Mouse (Mus musculus) frontal cortex, postnatal 10 days (tissue): ENCODE data around the gene Man2a1.
A peak's percentile ranks its signal among the peaks of the same experiment; 100 is the strongest.

Experiments used
- DNase-seq, 2 experiments: peaks; one replicate each; pipeline ENCODE4 v3.0.0; 2022; ENCODE audit warnings: low spot score in 2 of 2, mixed read lengths in 1 of 2

The Man2a1 gene

DNA sequence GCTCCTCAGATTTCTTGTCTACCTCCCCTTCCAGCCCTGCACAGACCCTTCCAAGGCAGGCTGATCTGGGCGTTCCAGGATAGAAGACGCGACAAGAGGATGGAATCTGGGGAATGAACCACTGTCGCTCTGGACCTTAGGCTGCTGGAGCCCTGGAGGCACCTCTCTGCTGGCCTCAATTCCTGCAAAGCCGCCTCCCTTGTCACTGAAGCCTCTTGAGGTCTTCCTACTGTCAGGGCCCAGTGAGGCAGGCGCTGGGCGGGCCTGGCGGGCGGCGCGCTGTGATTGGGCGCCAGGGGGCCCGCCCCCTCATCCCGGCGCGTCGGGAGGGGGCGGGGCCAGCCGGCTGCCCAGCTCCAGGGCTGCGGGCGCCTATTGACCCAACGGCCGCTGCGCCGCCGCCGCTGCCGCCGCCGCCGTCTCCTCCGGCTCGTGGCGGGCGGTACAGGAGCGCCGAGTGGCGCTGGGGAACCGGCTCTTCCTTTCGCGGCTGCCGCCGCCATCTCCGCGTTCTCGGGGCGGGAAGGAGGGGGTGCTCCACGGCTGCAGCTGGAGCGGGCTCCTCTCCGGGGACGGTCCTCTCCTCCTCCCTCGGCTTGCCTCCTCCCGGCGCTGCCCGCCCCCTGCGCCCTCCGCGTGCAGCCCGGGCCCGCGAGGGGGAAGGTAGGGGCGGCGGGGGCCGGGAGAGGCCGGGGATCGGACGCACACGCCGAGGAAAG lies at the start of gene Man2a1:
Man2a1 (plus strand) TSS at position 365 of the 719 bp plus-strand sequence.
- peak; percentile 78 to 85 for DNase-seq

DNA sequence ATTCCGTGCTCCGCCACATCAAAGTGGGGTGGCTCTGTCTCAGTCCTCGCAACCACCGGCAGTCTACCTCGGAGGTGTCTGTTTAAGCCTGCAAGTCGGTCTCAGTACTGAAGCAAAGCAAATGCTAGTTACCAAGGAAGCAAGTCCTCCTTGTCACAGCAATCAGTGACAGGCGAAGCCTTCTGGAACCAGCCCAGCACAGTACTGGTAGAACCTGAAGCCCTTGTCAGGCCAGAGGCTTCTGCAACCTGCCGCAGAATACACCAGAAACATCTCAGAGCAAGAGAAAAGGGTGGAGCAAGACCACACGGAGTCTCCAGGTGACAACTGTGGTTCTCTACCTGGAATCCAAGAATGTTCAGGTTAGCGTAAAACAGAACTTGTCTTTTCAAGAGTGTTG lies 47.2 kb upstream of the Man2a1 start:
- no peak for DNase-seq

DNA sequence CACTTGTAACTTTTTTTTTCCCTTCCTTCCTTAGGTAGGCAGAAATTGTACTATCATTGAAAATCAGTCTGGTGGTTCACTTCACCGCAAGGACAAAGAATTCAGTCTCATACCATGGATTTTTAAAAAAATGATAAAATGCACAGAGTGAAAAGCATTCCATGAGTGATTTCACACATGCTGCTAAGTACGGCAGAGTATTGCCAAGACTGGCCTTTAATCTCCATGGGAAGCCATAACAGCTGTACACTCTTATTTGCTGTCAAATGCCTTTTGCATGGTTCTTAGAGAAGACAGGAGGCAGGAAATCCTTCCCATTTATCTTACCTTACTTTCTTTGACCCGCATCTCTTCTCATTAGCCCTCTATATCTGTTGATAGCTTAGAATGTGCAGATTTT lies 45.6 kb upstream of the Man2a1 start:
- no peak for DNase-seq

DNA sequence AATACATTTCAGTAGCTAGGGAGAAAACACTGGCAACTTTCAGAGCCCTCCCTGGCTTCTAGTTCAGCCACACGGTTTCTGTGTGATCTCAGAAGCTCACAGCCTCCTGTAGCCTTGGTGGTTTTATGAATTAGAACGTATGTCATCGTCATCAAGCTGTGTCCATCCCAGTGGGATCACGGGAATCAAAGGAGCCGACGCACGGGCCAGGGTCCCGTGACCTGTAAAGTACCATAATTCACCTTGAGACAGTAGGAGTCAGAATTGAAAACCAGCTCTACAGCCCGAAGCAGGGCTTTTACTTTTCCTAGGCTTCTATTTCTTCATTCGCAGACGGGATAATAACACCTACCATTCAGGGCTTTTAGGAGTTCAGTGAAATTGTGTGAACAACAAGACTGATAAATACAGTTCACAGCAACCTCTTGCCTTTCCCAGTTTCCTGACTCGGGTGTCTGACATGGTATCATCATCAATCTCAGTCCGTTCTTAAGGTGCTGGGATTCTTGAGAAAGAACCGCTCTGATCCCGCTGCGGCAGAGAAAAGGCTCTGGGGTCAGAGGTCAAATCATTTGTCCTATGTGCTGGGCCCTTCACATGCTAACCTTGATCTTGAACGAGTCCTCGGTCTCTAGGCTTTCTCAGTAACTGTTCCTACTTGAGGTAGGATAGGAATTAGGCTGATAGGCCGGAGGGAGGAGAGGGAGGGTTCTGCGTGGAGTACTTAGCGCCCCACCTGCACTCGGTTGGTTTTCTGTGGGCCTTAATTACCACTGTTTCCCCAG lies 43.7 kb upstream of the Man2a1 start:
- no peak for DNase-seq

DNA sequence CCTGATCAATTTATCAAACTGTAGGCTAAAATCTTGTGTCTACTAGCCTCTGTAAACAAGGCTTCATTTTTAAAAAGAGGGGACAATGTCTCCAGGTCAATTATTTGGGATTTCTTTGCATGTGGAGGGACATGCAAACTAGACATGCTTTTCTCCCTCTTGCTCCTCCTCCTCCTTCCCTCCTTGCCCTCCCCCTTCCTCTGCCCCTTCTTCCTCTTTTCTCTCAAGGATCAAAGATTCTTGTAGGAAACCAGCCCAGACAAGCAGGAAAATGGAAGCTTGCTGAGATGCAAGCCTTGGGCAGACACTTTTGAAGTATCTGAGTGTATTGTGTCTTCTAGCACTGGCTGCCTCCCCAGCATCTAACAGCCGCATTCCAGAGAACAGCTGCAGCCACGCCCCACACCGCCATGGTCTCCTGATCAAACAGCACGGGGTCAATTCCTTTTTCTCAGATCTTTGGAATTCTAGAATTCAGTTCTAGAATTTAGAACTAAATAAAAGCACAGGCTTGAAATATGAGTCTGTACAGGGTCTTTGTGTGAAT lies 41.5 kb upstream of the Man2a1 start:
- no peak for DNase-seq

DNA sequence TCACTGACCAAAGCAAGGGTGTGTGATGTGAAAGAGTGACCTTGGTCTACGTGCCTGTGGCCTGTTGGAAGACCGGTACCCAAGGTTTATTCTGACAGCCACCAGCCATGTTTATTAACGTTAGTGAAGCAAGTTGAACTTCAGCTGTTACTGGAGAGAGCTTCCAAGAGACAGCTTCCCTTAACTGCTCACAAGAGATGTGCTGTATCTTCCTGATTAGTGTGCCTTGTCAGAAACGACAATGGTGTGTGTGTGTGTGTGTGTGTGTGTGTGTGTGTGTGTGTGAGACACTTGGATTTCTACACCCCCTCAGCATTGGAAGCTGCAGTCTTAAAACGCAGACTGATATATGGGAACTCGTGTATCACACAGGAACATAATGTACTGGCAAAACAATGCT lies 34.1 kb upstream of the Man2a1 start:
- DNase-seq: no peak

DNA sequence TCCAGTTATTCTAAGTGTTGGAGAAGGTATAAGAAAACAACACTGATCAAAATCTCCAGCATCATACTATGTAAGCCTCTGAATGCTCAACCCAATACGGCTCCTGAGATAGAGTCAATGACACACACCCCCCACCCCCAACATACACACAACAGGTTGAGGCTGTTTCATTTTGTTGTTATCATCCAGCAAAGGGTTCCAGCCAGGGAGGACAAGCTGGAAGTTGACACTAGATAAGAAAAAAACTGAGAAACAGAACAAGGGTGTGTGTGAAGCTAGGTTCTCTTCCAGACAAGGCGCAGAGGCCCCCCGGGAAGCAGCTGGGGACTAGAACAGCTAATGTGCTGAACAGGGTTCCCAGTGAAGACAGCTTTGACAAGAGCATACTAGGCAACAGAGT lies 33.0 kb upstream of the Man2a1 start:
- DNase-seq: no peak

DNA sequence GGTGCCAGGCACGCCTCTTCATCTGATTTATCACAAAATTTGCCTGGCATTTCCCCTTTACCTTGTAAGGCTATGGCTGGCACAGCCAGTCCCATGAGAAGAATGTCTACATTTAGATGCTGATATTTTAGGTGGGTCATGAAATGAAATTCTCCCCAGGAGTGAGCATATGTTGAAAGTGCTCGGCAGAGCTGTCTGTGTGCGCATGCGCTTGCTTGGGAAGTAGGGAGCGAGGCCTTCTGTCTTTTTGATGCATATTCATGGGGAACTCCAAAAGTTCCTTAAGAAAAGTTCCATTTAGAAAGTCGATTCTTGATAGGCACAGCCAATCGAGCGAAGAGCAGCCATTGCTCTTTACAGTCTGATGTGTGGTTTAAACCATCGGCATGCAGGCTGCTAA lies 26.6 kb upstream of the Man2a1 start:
- DNase-seq: no peak

DNA sequence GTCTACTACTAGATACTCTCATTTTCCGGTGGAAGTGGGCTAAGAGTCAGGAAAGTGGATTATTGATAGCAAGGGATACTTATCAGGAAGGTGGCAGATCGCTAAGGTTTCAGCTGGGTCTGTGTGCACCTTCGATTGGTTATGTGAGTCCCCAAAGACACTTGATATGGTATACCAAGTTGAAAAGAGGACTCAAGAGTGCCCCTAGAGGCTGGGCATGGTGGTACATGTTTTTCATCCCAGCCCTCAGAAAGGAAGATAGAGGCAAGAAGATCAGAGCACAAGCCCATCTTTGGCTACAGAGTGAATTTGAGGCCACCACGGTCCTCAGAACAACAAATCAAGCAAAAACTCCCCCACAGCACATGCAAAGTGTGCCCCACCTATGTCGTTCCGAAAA lies 25.3 kb upstream of the Man2a1 start:
- no peak for DNase-seq

DNA sequence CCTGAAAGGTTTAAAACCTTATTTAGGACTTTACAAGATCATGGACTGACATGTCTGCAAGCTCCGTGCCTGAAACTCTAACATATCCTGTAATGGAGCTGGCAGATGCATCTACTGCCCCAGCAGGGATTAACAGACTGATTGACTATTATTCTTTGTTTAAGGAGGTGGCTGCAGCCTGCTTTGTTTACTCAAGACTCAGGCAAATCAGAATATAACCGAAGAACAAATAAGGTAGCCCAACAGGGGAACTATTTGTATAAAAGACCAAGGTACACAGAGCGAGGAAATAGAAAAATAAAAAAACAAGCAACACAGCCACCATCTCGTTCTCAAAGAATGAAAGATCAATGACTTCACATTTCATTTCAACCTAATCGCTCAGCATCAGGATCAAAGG lies 23.1 kb upstream of the Man2a1 start:
- no peak for DNase-seq

DNA sequence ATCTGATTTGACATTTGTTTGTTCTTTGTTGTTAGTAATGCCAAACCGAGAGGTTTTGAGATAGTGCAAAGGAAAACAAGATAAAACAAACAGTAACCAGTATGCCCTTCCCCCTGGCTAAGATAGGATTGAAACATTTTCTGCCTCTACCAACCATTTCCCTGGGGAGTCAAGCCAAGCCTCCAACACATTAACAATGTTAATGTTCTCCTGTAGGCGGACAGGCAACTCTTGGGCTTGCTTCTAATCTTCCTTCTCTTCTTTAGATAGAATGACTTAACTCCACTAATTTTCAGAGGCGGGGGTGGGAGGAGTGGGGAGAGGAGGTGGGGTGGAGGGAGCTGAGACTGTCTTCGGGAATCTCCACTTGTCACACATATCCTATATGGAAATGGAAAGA lies 22.2 kb upstream of the Man2a1 start:
- DNase-seq: no peak

DNA sequence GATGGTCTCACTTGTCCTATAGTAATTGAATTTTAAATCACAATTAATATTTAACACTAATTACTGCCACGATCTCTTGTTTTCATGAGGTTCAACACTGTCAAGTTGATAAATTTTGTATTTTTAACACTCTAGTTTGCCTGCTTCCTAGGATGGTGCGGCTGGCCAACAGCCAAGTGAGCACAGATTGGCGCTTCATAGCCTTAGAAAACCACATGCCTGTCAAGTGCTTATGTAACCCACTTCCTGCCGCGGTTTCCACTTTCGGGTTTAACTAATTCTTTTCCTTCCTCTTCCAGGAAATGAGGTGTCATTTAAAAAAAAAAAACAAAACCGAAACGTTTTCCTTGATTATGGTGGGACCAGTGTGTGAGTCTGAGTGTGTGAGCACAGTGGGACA lies 20.8 kb upstream of the Man2a1 start:
- DNase-seq: peak in 1 of 2 experiments; percentile 16

DNA sequence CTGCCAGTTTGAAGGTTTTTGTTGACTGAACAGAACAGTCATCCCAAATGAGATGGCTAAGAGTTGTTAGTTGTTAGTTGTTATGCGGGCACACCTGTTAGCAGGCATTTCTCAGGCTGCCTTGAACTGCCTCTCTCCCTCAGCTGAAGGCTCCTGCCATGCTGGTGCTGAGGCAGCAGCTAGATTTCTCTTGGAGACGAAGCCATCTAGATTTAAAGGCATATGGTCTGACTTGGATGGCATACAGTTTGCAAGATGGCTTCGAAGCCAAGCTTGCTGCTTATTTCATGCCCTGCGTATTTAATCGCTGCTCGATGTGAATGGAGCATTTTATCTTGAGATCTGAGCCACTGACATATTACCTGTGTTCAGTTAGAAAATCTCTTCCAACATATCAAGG lies 19.4 kb upstream of the Man2a1 start:
- no peak for DNase-seq

DNA sequence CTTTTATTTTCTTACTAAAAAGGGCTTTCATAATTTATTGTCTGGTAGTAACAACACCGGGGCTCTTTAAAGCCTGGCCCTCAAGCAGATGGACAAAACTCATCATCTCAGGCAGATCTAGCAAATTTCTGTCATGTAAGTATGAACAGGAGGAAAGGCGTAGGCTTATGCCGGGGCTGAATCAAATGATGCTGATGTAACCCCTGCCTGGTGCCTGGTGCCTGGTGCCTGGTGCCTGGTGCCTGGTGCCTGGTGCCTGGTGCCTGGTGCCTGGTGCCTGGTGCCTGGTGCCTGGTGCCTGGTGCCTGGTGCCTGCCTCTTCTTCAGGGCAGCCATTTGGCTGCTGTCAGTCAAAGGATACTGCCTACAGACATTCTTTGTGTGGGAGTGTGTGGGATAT lies 18.6 kb upstream of the Man2a1 start:
- no peak for DNase-seq

DNA sequence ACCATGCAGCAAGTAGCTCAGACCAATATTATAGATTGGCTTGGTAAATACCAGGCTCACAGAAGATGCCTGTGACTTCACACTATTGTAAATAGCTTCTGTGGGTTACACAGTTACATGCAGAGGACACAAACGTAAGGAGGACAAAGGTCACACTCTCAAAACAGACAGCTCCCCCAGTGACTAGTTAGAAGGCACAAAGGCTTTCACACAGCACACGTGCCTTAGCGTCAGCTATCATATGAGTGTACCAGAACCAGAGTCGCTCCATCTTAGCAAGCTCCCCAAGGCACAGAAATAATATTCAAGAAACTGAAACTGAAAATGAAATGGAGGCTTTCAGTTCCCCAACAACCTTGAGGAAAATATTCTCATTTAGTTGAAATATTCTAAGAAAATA lies 10.1 kb upstream of the Man2a1 start:
- DNase-seq: no peak

DNA sequence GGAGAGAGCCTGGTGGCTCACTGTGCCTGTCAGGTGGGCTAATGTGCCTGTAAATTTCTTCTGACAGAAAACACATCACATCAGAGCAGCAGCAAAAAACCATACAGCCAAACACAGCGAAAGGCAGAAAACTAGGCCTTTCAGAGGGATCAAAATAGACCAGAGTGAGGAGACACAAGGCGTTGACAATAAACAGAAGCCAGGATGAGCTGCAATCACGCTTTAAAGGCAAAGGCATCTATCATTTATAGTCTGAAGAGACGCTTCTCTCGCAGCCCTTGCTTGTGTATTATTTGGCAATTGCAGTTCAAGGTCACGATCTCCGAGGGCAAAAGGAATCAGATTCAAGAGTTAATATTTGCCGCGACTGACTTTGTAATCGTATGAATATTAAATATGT lies 9.2 kb upstream of the Man2a1 start:
- DNase-seq: no peak

DNA sequence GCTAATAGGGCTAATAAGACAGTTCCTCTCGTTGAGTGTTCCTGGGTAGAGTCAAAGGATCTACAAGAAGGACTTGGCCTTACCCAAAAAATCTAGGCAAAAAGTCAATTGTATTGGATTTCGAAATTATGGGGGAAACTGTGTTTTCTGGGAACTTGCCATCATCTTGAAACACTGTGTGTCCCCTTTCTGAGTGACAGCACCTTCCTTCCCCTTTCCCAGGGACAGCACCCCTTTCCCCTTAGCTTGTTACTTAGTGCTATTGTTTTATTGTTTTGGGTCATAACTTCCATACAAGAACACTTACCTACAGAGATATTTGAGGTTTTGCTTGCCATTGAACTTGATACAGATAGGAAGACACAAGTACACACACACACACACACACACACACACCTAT lies 8.2 kb upstream of the Man2a1 start:
- DNase-seq: no peak

DNA sequence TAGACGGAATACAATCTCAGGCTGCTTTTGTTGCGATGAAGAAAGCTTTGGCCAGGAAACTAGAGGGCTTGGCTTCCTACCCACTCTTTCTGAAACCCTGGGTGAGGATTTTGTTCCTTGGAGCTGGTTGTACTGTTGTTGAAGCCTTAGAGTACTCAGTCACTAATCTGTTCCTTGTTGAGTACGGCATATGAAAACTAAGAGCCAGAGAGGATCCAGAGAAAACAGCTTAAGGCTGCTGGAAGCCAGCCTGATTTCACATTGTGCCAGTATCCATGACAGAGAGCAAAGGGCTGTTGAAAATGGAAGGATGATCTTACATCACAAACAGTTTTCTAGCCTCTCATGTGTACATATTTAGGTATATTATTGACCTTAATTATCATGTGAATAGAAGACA lies 7.7 kb upstream of the Man2a1 start:
- no peak for DNase-seq

DNA sequence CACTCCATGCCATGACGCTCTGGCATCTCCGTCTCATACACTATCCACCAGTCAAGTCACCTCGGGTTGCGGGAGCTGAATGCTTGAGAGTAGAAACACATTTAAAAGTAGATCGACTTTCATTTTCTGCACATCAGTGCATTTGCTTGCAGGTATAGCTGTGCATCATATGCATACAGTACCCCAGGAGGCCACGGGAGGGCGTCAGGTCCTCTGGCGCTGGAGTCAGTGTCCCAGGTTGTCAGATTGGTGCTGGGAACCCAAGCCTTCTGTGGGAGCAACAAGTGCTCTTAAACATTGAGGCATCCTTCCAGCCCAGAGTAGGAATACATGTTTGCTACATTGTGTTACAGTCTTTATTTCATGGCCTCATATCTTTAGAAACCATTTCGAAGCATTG lies 2.8 kb upstream of the Man2a1 start:
- DNase-seq: no peak

DNA sequence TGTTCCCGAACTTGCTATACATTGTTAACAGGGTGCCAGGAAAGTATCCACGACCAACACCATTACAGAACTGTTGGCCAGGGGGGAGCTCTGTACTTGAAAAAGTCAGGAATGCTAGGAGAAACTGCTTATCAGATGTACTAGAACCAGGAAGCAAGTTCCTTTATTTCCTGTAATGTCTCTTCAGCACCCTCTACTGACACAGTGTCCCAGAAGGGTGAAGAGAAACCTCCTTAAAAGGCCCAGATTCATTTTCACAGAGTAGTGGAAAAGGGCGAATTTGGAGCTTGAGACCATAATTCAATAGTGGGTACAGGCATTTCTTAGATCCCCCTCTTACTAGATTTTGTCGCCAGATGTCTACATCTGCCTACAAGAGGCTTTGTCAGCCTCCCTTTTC lies 620 bp upstream of the Man2a1 start:
- DNase-seq: peak in 1 of 2 experiments; percentile 29

DNA sequence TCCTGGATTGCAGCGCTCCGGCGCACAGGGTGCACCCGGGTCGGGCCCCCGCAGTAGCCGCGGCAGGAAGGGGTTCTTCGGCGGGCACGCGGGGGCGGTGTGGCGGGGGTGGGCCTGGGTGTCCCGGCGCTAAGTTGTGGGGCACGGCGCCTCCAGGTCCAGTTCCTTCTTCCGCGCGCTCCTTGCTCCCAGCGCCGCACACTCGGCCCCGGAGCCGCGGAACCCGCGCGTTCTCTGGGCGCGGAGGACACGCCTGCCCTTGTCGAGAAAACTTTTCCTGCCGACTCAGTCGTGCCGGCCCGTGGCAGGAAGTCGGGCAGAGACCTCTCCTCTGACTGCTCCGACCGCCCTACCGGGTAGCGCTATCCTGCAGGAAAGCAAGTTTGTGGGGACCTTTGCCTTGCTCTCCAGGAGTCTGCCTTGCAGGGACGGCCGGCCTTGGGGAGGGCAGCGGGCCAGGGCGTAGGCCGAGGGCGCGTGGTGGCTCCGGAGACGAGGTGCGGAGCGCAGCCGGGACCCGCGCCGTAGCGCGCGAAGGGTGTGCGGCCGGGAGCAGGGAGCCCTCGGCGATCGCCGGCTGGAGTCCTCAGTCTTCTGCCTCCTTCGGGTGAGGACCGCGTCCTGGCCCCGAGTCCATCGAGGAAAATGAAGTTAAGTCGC lies 685 bp downstream of the Man2a1 start:
- DNase-seq: peak; percentile 34 to 51

DNA sequence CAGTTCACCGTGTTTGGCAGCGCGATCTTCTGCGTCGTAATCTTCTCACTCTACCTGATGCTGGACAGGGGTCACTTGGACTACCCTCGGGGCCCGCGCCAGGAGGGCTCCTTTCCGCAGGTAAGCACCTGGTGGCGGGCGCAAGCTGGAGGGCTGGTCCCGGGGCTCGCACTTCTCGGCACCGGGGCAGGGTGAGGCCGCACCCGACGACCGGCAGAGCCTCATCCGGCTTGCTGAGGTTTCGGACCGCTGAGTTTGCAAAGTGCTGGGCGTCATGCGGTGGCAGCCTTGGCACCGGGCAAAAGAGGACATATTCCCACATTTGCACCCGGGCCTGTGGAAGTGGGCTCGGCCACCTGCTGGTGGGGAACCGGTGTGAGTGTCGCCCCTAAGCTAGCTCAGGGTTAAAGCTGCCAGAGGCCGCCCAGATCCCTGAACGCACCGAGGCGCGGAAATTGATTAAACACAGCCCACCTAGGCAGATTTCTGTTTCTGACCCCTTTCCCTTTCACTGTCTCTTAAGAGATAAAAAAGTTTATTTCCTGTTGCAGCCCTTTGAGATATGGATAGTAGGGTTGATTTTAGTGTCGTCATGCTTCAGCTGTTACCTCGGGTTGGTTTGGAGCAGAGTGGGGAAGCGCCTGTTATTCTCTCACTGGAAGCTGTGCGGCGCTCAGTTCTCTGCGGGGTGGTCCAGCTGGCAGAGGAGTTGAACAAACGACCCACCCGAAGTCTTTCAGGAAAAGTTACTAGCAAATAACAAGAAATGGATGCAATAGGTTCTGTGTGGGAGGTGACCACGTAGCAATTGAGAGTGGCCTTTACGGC lies 1.4 kb downstream of the Man2a1 start:
- DNase-seq: peak; percentile 23 to 57
